Mouse (Mus musculus): Measurements from ENCODE around the gene Mtx1.

GRCm38 (mm10) chr3:89237682-89238081 lies 10.8 kb upstream of the Mtx1 start:
- TF ChIP-seq GATA1 (IDR thresholded peaks at IDR 0.05; ENCODE audit: borderline replicate concordance, low read length): no peak
- no peak for TF ChIP-seq FLI1 (IDR thresholded peaks at IDR 0.05; ENCODE audit: low read length)
